Mouse (Mus musculus) embryonic facial prominence, embryonic 14.5 days (tissue): Measurements from ENCODE around the gene Pcbp4. TPM values are rescaled to one million over a fixed set of nuclear protein-coding genes. Genes with fewer than 3 reads are reported as not detected.

Experiments
- ATAC-seq: fragments of 200-750 bp; cut with Nextera tagmentation; 2 replicates; pipeline ENCODE4 v1.8.0; 2017; ENCODE audit warnings: low read depth, moderate number of reproducible peaks, moderate TSS enrichment
- DNase-seq: peaks from one replicate; pipeline ENCODE4 v3.0.0-alpha.2; 2015; ENCODE audit warnings: low spot score
- H3K27ac ChIP-seq: fragments of 300-500 bp; sonication (generic); replicated peaks from 2 replicates; pipeline ENCODE4 v1.5.1; 2014; ENCODE audit warnings: low read depth, mild to moderate bottlenecking, low read length, moderate library complexity
- H3K27me3 ChIP-seq: fragments of 300-500 bp; sonication (generic); replicated peaks from 2 replicates; pipeline ENCODE4 v1.6.1; 2014; ENCODE audit warnings: low read length; ENCODE audit not compliant: control insufficient read depth, insufficient read depth
- H3K36me3 ChIP-seq: fragments of 300-500 bp; sonication (generic); 2 replicates; pipeline ENCODE4 v1.6.1; 2014; ENCODE audit warnings: low read length, mixed read lengths; ENCODE audit not compliant: control insufficient read depth, insufficient read depth
- H3K4me1 ChIP-seq: fragments of 300-500 bp; sonication (generic); 2 replicates; pipeline ENCODE4 v1.6.1; 2014; ENCODE audit warnings: antibody characterized with exemption, low read length; ENCODE audit not compliant: control insufficient read depth, insufficient read depth
- H3K4me2 ChIP-seq: fragments of 300-500 bp; sonication (generic); 2 replicates; pipeline ENCODE4 v1.6.1; 2014; ENCODE audit warnings: low read depth, mild to moderate bottlenecking, low read length, moderate library complexity, mixed read lengths
- H3K4me3 ChIP-seq: fragments of 300-500 bp; sonication (generic); 2 replicates; pipeline ENCODE4 v1.5.1; 2014; ENCODE audit warnings: low read depth, mild to moderate bottlenecking, low read length
- H3K9ac ChIP-seq: fragments of 300-500 bp; sonication (generic); 2 replicates; pipeline ENCODE4 v1.6.1; 2014; ENCODE audit warnings: low read depth, mild to moderate bottlenecking, low read length, moderate library complexity, mixed read lengths
- H3K9me3 ChIP-seq: fragments of 300-500 bp; sonication (generic); 2 replicates; pipeline ENCODE4 v1.6.1; 2016; ENCODE audit warnings: low read length; ENCODE audit not compliant: control insufficient read depth
- WGBS: fragments of 180-500 bp; shearing (Covaris S2); extraction: QIAGEN DNeasy Blood & Tissue Kit; methylation state at CpG from one replicate; pipeline ENCODE4 v1.1.7; 2014; 5-methylcytosine and 5-hydroxymethylcytosine counted together
- polyA plus RNA-seq: library from polyadenylated mRNA; unstranded; fragments of >200 nt; fragmentation: Nextera tagmentation; extraction: Ambion mirVana; gene quantifications from 2 replicates; pipeline ENCODE4 v1.2.1, GENCODE M21; 2014

Pcbp4 gene
- polyA plus RNA-seq, 1 experiment from 2014 or later = 90.2 TPM

DNA sequence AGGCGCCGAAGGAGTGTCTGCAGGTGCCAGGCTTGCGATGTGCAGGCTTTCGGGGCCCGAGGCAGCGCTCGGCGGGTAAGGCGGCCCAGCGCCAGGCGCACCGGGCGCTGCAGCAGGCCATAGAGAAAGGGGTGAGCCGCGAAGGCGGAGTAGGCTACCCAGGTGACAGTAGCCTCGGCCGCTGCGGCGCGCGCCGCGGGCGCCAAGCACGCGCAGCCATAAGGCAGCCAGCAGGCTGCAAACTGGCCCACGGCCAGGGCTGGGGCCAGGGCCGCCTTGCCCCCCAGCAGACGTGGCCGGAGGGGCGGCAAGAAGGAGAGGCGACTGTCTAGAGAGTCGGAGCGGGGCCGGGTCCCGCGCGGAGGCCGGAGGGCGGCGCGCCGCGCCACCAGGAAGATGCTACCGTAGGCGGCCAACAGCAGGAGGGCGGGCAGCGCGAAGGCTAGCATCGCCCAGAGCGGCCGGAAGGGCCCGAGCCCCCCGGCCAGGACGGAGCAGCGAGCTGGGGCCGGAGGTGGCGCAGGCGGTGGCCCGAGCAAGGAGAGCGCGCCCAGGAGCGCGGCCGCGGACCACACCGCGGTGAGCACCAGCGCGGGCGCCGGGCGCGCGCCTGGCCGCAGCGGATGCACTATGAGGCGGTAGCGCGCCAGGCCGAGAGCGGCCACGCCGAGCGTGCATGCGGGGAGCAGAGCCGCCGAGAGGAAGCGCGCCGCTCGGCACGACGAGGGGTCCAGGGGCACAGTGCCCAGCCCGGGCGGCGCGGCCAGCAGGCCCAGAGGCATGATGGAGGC is 11.9 kb downstream of the Pcbp4 start:
- WGBS = 3% methylated on average over 41 of the region's 99 CpGs
- Histone ChIP-seq H3K27me3 (no peaks in the 10 kb centered on the region), H3K4me2 (peak overlapping the region; percentile 98), H3K9ac (peak overlapping the region; percentile 76), H3K36me3 (peaks cover 42% of the 10 kb centered on the region), H3K4me1 (peaks cover 4% of the 10 kb centered on the region), H3K4me3 (peak overlapping the region; percentile 59), H3K9me3 (no peaks in the 10 kb centered on the region), H3K27ac (no peak overlapping the region; the same call in none of the 2 replicates)
- peak; percentile 79 for DNase-seq
- peak; percentile 75 for ATAC-seq

DNA sequence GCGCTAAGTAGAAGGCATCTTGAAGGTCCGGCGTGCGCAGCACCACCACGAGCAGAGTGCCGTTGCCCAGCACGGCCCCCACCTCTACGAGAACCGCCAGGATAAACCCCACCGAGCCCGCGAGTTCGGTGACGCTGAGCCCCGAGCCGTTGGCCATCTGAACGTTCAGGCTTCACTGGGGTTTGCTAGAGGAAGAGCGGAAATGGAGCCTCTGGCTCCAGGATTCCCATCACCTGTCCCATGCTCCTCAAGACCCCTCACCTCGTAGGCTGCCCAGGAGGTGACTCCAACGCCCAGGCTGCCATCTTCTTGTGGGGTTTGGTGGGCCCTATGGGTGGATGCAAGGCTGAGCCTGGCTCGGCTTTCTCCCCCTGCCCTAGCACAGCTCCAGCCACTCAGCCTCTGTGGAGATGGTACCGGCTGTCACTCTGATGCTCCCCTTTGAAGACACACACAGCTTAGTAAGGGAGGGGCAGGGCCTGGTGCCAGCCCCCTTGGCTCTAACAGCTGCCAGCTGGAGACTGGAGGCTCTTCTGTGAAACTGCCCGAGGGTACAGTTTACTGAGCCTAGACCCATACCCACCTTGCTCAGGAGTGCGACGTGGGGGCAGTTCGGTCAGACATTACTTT is 12.6 kb downstream of the Pcbp4 start, which contains the start of gene Gpr62:
Gene Gpr62, minus strand, starts transcription at position 368 of the 630 bp plus-strand sequence.
- Histone ChIP-seq H3K27me3 (no peaks in the 10 kb centered on the region), H3K27ac (no peak within 1 kb of the TSS; the same call in none of the 2 replicates), H3K4me1 (peaks cover 4% of the 10 kb centered on the region), H3K9me3 (no peaks in the 10 kb centered on the region), H3K4me2 (peak within 1 kb of the TSS; percentile 98), H3K4me3 (peak within 1 kb of the TSS; percentile 59), H3K36me3 (peaks cover 35% of the 10 kb centered on the region), H3K9ac (peak within 1 kb of the TSS; percentile 76)
- DNase-seq (no peak), ATAC-seq (peak; percentile 7; the same call in 1 of the 2 replicates)
- 31% methylated on average over 25 of the region's 26 CpGs for WGBS

DNA sequence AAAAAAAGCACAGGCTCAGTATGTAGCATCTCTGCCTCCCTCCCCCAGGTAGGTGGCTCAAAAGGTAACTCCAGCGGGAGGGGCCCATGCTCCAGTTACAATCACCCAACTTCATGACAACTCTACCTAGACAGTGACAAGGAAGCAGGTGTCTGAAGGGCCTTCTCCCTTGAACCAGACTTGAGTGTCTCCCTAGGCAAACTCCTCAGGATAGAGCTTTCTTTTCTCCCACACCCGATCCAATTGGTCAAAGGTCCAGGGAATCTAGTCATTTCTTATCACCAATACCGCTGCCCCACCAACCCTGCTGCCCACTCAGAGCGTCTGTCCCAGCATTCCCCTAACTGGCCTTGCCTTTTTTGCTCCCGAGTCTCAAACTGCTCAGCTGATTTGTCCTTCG is 13.6 kb downstream of the Pcbp4 start:
- no peak overlapping the region for H3K9ac ChIP-seq
- H3K27me3 ChIP-seq = no peaks in the 10 kb centered on the region
- H3K4me3 ChIP-seq = no peak overlapping the region
- peaks cover 25% of the 10 kb centered on the region for H3K36me3 ChIP-seq
- H3K4me1 ChIP-seq = peaks cover 4% of the 10 kb centered on the region
- H3K9me3 ChIP-seq = no peaks in the 10 kb centered on the region
- WGBS = 89% methylated on average over 6 of the region's 6 CpGs
- no peak overlapping the region for H3K27ac ChIP-seq
- DNase-seq (no peak), ATAC-seq (no peak)
- no peak overlapping the region for H3K4me2 ChIP-seq

DNA sequence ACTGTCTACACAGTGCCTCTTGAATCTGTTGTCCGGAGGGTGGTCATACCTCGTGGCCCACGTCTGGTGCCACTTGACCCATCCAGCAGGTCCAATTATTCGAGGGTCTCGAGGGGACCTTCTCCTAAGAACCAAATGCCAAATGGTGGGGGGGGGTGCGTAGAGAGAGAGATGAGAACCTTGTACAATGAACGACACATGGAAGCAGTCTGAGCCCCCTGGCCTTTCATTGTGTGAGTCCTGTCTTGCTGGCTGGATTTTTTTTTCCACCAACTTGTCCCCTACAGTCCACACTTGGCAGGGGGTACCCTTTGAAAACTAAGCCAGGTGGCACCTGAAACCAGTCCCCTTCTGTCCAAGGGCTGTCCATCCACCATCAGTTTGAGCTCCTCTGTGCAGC is 14.7 kb downstream of the Pcbp4 start:
- ATAC-seq = no peak

DNA sequence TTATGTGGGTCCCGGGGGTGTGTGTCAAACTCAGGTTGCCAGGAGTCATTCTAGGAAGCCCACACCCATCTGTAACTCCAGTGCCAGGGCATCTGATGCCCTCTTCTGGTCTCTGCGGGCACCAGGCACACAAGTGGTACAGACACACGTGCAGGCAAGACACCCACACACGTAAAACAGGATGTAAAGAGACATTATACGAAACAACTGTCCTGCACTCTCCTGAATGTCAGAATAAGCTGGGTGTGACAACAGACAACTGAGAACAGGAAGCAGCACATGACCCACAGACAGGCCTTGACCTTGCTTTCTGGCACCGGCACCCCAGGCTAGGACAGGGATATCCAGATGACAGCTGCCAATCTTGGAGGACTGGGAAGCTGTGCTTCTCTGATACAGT is 16.2 kb downstream of the Pcbp4 start:
- WGBS = 59% methylated on average over 6 of the region's 6 CpGs
- Histone ChIP-seq H3K9ac (no peak overlapping the region), H3K27ac (no peak overlapping the region), H3K4me3 (no peak overlapping the region), H3K9me3 (no peaks in the 10 kb centered on the region), H3K36me3 (no peaks in the 10 kb centered on the region), H3K4me2 (no peak overlapping the region), H3K27me3 (no peaks in the 10 kb centered on the region), H3K4me1 (peaks cover 9% of the 10 kb centered on the region)
- DNase-seq (no peak), ATAC-seq (no peak)

More for the DNA sequence above, 14.7 kb downstream of the Pcbp4 start:
- 81% methylated on average over 7 of the region's 7 CpGs for WGBS
- no peak overlapping the region for H3K27ac ChIP-seq
- no peak for DNase-seq
- H3K27me3 ChIP-seq = no peaks in the 10 kb centered on the region
- H3K4me3 ChIP-seq = no peak overlapping the region
- H3K4me2 ChIP-seq = no peak overlapping the region
- no peaks in the 10 kb centered on the region for H3K9me3 ChIP-seq
- H3K36me3 ChIP-seq = peaks cover 15% of the 10 kb centered on the region
- H3K4me1 ChIP-seq = peaks cover 9% of the 10 kb centered on the region
- H3K9ac ChIP-seq = no peak overlapping the region

DNA sequence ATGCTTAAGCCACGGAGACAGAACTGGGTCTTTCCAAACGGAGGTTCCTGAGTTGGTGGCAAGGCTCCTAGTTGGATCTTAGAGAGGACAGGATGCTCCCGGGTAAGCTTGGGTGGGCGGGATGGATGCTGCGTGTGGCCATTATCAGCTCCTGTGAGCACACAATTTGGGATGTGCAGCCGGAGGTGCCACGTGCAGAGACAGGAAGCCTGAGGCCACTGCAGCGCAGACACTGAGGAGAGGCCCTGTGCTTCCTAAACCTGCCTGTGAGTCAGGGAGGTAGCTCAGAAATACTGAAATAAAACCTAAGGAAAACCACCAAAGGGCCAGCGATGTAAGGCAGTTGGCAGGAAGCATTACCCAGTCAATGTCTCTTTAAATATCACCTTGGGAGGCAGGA is 16.7 kb downstream of the Pcbp4 start:
- Histone ChIP-seq H3K9me3 (no peaks in the 10 kb centered on the region), H3K27me3 (no peaks in the 10 kb centered on the region), H3K4me1 (peaks cover 6% of the 10 kb centered on the region), H3K9ac (no peak overlapping the region), H3K27ac (no peak overlapping the region), H3K36me3 (no peaks in the 10 kb centered on the region), H3K4me3 (no peak overlapping the region), H3K4me2 (no peak overlapping the region)
- ATAC-seq = no peak
- DNase-seq = no peak
- 61% methylated on average over 9 of the region's 9 CpGs for WGBS

DNA sequence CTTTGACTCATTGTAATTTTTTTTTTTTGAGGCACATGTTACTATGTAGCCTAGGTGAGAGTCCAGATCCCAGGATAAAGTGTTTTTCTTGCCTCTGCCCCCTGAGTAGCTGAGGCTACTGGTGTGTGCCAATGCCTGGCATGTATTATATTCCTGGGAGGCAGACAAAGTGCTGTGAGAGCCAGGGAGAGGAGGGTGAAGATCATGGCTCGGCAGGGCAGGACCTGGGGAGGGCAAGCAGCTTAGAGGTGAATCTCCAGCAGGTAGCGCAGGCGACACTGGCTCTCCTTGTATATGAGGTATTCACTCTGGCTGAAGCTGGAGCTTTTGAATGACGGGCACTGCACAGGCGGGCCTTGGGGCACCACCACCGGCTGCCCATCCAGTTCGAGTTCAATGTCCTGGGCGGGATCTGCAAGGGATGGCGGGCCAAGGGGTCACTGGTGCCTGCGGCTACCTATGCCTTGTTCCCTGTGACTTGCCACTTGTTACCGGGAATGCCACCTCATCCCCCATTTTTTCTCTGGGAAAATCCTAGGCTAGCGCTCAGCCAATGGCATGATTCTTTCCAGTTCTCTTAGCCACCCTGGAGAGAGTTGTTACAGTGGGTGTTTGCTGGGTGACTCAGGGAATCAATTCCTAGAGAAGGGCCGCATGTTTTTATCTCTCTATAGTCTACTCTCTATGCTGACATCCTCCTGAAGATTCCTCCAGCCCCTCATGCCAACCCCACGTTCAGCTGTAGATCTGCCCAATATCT is 18.1 kb downstream of the Pcbp4 start:
- Histone ChIP-seq H3K27ac (no peak overlapping the region), H3K9ac (no peak overlapping the region), H3K9me3 (no peaks in the 10 kb centered on the region), H3K4me2 (peak overlapping the region; percentile 9; the same call in 1 of the 2 replicates), H3K36me3 (no peaks in the 10 kb centered on the region), H3K4me3 (no peak overlapping the region), H3K27me3 (no peaks in the 10 kb centered on the region), H3K4me1 (peaks cover 5% of the 10 kb centered on the region; the same call in 1 of the 2 replicates)
- DNase-seq = no peak
- ATAC-seq = no peak
- 63% methylated on average over 14 of the region's 14 CpGs for WGBS

DNA sequence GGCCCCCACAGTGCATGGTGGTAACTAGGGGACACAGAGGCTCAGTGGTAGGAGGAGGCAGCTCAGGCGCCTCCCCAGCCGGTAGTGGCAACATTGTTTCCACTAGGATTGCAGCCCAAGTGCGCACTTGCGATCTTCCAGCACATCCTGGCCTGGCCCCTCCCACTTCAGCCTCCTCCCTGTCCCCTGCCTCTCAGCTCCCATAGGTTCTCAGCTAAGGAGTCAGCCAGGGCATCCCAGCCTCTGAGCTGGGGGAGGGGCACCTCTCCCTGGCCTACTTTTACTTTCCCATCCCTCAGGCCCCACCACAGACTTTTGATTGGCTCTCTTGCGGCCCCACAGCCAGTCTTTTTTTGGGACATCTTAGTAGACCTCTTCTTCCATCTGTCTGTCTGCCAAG is 18.8 kb downstream of the Pcbp4 start:
- Histone ChIP-seq H3K4me2 (peak overlapping the region; percentile 9; the same call in 1 of the 2 replicates), H3K27ac (no peak overlapping the region), H3K4me1 (peaks cover 5% of the 10 kb centered on the region; the same call in 1 of the 2 replicates), H3K9me3 (no peaks in the 10 kb centered on the region), H3K27me3 (no peaks in the 10 kb centered on the region), H3K4me3 (no peak overlapping the region), H3K9ac (no peak overlapping the region), H3K36me3 (no peaks in the 10 kb centered on the region)
- 10% methylated on average over 5 of the region's 5 CpGs for WGBS
- DNase-seq (peak; percentile 77), ATAC-seq (peak; percentile 16; the same call in 1 of the 2 replicates)
